Mouse (Mus musculus) kidney, adult 8-10 months (tissue): ENCODE data around the gene Lgalsl.

Source experiments
- DNase-seq, 2 experiments: peaks; one replicate each; pipeline ENCODE4 v3.0.0; 2022

The Lgalsl gene

DNA sequence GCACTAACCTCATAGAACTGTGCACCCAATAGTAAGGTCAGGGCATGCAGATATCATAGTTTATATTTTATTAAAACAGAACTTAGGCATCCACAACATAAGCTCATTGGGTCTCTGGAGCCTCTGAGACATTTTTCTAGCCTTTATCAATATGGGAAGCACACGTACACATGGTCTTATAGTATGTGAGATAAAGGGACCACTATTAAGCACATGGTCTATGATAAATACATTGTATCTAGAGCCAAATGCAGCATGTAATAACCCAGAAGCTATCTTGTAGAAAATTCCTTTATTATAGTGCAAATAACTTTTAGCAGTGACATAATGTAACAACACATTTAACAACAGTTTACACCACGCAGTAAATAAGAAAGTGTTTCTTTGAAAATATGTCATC, 7.6 kb downstream of the Lgalsl start:
- no peak for DNase-seq

DNA sequence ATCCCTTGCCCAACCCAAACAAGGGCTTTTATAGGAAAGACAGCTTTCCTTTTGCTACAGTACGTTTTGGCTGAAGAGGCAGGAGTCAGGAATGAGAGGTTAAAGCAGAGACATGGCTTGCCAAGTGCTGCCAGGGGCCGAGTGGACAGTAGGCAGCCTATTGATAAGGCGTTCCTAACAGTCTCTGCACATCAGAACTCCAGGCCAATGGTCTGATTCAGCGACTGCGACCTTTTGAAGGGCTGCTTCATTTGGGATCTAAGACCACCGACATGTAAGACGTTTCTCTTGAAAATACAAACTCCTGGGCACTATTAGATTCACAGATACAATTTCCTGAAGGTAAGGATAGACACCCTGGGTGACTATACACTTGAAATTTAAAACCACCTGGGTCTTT, 9.5 kb downstream of the Lgalsl start:
- no peak for DNase-seq

DNA sequence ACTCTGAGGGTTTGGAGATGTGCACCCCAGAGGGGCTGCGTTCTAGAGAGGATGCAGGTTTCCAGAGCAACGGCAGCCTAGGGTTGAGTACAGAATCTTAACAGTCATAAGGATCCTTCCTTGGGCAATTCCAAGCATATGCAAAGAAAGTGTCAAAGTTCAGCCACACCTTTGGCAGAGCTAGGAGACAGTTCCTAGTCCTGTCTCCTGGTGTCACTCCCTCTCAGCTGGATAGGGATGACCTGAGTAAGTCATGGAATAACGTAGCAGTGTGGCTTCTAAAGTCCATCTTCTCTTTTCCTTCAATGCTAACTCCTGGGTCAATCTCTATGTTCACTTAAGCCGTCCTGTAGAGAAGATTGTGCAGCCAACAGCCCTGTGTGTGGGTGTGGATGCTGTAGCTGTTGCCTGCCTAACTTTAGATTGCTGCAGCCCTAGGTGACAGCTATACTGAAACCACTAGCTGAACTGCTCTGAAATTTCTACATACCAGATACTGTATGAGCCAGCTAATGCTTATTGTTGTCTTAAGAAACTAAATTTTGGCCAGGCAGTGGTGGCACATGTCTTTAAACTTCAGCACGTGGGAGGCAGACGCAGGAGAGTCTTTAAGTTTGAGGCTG, 16.8 kb downstream of the Lgalsl start:
- DNase-seq = no peak

DNA sequence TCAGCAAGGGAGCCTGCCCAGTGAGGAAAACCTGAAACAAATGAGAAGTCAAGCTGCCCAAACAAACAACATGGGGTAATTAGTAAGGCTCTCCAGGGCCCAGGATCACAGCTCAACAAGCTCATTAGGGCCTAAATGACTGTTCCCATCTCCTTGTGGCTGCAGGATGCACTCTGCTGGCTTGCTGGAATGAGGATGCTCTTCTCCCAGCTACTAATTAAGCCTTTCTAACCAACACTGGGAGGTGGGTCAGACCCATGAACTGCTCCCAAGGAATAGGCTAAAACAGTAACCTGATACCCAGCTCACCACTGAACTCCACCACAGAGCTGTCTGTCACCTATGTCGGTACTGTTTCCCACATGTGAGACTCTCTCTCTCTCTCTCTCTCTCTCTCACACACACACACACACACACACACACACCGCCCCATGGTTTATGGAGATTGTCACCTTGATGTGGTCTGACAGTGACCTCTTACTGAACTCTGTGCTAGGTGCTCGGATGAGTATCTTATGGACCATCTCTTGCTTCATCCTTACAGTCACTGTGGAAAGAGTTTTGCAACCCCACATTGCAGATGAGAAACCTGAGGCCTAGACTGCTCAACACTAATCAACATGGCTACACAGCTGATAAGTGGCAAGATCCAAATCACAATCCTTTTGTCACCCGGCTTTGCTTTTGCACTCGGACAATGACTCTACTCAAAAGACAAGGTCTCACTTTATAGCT, 18.5 kb downstream of the Lgalsl start:
- DNase-seq = no peak

DNA sequence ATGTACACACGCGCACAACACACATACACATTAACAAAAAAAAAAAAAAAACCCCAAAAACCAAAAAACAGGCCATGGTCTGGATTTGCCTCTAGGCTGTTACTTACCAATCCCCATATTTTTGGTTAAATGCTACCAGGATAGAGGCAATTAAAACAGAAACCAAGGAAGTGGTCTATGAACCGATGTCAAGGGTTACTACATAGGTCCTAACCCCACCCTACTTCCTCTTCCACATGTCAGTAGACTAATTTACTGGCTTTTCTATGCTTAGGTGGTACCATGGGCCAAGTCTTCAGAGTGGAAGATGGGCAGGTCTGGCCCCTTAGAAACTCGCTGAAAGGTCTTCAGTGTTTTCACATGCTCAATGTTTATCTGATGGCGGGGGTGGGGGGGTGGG, 24.2 kb downstream of the Lgalsl start:
- no peak for DNase-seq

DNA sequence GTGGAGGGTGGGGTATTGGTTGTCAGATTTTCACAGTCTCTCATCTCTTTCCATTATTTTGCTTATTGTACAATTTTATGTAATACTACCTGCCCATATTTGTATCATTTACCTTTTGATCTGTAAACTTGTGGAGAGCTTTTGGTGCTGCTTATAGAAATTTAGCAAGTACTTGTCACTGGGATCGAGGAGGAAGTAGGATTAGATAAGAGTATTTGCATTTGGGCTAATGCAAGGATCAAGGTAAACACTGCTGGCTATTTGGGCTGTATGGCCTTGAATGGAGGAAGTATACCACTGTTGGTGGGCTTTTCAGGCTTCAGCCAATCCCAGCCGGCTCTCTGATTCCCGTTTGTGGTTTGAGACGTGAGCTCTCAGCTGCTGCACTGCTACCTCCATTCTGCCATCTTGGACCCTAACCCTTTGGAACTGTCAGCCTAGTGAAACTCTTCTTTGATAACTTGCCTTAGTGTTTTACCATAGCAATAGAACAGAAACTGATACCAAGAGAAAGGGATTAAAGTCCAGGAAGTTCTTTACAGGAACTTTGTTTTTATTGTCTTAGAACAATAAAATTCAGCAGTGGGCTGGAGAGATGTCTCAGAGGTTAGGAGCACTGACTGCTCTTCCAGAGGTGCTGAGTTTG, 25.1 kb downstream of the Lgalsl start:
- DNase-seq = no peak

DNA sequence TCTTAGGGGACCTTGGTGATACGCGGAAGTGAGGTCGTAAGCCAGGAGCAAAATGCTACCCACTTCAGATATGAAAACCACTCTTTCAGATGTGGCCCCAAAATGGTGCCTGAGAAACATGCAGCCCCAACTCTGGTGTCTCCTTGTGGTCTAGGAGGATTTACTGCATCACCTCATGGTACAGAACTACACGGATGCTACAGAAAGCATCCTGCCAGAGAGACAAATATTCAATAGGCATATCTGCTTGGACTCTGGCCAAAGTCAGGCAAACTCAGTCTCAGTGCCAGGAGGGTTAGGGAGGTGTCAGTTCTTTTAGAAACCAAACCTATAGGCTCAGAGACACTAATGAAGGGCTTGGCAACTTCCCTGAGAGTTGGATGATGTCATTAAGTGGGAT, 26.4 kb downstream of the Lgalsl start:
- no peak for DNase-seq

DNA sequence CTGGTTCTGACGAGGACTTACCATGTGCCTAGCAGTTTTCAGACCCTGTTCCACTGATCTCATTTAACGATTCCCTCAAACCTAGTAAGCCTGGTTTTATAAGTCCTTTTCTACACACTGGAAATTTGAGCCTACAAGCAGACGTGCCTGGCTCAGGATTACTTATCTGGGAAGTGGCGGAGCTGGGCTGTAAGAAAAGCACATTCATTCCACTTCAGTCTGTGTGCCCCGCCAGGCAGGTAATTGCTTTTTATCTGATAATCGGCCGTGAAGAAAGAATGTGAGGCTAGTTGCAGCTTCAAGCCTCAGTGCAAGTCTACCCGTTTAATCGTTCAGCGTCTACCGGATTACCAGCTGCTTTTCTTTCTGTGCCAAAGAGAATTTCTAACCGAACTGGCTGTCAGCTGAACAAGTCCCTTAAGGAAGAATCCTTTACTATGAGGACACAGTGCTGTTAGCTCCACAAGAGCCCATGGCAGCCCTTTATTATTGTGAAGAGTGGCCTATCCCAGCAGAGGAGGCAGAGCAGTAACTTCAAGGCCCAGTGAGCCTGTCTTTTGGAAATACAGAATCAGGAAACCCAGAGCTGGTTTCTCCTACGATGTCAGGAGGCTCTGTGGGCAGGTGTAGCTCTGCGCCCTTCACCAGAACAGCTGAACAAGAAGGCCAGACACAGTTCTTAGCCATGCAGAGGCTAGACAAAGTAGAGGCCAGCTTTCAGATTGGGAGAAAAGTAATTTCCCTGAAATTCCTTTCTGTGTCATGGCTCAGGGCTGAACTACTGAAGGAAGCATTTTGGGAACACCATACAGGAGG, 30.4 kb downstream of the Lgalsl start:
- DNase-seq = peak in 1 of 2 experiments; percentile 3

DNA sequence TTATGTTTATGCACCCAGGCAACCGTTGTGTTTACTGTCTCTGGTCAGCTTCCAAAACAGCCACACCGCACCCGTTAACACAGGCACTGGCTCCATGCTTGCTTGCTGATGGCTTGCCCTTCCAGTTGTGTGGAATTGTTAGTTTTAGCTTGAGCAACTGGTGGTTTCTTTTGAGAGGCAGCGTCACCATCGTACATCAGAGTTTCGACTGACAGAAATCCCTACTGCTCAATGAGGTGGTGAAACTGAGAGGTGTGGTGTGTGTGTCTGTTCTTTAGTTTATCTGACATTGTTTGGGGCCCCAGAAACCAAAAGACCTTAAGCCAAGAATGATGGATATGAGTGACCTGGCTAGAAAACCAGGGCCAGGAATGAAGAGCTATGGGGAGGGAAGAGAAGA, 33.0 kb downstream of the Lgalsl start:
- no peak for DNase-seq

DNA sequence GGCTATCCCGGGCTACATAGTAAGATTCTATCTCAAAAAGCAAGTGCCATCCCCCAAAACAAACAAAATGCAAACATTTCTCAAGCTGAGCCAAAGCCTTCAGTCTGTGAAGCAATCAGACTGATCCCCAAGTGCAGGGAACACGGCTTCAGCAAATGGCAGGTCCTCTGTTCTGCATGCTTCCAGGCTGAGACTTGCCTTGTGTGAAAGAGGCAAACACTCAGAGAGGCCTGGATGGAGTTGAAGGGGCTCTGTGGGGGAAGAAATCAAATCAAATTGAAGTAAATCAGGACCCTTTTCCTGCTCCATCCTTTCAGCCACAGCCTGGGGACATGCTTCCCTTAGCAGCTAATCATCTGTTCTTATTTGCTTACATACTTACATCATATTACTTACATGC, 35.4 kb downstream of the Lgalsl start:
- no peak for DNase-seq

DNA sequence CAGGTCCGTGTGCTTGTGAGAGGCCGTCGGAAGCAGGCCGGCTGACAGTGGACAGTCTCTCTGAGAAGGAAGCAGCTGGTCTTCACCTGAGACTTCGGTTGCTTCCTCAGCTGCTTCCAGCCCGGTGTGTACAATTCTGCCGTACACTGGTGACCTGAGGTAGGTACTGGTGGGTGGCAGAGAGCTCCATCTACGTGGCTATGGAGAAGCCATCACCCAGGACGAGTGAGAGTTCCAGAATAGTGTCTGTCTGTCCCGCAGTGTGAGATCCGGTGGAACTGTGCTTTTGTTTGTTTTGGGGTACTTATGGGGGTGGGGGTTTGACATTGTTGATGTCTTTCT, 36.0 kb downstream of the Lgalsl start:
- no peak for DNase-seq

DNA sequence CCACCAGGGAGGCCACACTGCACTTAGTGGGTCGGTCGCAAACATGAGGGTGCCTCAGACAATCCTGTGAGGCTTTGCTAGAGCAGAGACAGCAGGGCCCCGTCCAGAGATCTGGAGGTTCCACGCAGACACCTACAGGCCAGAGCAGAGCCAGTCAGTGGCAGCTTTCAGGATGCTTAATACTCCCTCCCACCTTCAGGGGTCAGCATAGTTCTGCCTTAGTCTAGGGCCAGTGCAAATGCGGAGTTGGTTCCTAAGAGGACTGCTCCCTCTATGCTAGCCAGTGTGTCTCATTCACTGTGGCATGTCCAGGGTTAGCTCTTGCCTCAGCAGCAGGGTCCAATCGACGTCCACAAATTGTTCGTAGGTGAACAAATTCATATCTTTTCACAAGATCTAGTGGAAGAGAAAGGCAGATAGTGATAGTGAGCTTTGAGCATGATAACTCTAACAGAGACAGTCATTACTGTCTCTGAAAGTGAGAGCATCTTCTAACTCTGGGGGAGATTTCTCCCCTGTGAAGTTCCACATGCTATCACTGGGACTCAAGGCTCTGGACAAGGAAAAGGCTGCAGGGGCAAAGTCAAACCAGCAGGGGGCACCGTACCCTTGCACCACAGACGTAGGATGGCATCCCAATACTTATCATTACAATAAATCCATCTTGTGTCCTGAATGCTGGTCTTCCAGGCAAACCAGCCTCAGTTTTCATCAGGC, 36.5 kb downstream of the Lgalsl start:
- DNase-seq = peak; percentile 68 to 88

DNA sequence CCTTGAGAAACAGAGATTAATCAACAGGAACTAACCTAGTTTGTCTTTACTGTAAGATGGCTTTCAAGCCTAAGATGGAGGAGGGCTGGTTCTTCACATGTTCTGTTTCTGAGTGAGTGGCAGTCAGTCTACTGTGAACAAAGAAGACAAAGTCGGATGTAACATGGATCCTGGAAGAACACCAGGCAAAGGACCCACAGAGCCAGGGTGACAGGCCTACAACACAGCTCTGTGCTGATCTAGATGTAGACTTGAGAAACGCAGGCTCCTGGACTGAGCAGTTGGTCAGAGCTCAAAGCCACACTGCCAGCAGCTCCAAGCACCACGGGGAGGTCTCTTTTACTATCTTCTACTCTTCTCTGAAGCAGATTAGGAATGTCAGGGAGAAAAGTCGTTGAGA, 37.2 kb downstream of the Lgalsl start:
- DNase-seq = no peak

DNA sequence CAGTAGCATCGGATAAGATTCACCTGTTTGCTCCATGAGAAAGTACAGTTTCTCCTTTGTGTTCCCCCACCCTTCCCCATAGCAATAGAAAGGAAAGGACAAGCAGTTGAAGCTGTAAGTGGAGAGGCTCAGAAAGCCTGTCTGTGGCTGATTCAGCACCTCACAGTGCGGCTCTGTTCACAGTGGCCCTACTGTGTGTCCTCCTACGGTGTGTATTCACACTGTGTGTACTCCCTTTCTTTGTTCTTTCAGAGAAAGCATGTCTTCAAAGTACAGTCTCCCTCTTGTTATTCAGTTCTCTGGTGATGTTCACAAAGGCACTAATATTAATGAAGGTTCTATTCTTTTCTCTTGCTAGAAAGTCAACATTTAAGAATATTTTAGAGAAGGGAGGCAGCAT, 38.2 kb downstream of the Lgalsl start:
- no peak for DNase-seq

DNA sequence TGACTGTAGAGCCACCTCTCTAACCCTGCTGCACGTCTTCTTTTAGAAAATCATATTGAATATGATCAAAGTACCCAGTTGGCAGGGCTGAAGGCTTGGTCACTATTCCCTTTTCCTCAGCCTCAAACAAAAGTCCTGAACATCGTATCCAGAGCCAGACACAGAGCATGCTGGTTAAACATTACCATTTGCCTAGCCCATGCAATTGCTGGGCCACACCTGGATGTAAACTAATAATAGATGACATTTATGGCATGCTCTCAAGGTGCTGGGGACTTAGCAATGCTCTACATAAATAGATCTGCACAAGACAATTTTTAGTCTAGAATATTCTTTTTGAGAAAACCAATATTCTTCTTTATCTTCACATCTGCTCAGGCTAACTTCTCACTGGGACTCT, 39.5 kb downstream of the Lgalsl start:
- DNase-seq = no peak

DNA sequence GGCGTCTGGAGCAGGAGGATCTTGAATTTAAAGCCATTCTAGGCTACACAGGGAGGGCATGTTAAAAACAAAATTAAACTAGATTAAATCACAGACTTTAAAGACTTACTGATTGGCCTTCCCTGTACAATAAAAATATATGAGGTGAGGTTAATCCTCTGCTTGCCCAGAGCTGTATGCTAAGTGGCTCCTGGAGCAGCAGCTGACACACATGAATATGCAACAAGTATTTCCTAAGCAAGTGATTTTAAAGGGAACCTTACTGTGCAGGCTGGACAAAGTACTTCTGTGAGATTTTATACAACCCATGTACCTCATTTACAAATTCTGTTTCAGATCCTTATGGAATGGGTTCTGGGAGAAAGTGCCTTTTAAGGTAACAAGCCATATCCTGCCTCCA, 41.8 kb downstream of the Lgalsl start:
- no peak for DNase-seq

DNA sequence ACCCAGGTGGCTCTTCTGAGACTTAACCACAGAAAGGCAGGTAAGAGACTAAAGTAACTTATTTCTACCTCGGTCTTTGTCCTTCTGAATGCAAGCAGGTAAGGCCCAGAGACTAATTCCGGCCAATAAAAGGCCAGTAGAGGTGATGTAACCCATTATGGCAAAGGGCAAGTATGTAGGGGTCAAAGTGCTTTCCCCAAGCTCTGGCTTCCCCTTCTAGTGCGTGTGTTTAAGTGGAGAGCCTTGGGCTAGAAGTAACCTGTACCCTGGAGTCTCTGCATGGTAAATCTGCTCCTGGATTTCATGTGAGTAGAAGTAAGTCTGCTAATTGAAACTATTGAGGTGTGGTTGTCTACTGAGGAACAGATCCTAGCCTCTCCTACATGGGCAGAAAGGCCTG, 42.8 kb downstream of the Lgalsl start:
- no peak for DNase-seq

DNA sequence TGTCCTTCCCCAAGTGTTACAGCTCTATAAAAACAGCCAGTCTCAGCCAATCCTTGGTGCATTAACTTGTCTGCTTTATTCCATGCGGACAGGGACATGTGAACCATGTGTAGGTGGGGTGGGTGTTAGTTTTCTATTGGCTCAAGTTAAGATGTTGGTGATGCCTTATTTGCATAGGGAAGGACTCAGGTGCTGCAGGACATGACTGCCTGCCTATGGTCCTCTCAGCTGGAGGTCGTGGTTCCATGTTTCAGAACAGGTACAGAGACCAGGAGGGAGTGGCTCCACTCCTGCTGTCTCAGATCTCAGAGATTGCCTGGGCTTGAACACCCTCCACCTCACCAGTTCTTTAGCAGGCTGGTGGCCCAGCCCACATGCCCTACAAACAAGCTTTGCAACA, 44.7 kb downstream of the Lgalsl start:
- no peak for DNase-seq

DNA sequence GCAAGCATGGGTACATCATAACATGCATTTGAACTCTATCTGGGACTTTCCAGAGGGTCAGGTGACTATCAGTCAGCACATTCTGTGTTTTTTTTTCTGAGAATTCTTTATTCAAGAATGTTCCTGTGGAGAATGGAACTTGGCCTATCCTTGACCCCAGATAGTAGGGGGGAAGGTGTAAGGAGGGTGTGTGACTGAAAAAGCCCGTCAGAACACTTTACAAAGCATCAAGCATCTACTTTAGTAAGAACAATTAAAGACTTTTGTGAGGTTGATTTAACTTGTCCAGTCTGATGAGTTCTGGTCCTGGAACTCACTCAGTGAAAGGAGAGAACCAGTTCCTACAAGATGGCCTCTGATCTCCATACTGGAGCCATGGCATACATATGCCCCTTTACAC, 45.7 kb downstream of the Lgalsl start:
- no peak for DNase-seq

DNA sequence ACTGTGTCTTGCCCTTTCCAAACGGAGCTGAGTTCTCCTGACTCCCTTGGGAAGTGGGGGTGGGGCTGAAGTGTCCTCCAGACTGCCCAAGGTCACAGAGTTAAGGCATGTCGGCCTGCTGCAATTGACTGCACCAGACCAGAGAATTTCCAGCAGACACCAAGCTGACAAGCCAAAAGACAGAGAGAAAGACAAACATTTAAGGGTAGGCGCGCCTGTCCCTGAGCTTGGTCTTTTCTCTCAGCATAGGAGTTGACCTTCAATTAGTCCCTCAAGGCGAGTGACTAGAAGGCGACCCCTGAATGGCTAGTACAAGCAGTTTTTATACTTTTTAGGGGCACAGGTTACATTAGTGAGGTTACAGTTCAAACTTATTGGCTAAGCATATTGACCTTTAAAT, 46.1 kb downstream of the Lgalsl start:
- DNase-seq = no peak

DNA sequence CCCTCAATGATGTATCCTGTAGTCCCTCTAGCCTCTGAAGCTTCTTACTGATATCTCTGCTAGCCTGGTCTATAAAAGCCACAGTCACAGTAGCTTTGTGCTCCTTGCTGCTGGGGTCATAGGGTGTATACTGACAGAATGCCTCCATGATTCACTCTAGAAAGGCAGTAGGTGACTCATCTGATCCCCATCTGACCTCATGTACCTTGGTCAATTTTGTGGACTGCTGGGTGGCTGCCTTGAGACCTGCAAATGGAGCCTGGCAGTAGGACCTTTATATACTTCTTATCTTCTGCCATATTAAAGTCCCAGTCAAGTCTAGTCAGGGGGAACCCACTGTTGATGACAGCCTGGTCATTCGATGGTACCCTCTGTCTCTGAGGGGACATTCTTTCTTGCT, 47.4 kb downstream of the Lgalsl start:
- DNase-seq = no peak

DNA sequence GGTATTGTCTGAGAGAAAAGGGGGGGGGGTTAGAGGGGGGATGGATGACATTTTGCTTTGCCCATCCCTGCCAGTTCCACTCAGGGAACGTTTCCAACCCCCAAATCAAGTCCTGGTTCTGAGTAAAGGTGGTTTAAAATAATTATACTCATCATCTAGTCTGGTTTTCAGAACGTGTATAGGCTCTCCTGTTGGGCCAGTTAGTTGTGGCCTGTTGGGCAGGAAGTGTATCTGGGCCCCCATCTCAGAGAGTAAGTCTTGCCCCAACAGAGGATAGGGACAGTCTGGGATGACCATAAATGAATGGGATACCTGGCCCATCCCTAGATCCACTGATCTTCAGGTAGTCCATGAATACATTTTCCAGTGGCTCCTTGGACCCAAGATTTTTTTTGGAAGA, 48.2 kb downstream of the Lgalsl start:
- DNase-seq = no peak

DNA sequence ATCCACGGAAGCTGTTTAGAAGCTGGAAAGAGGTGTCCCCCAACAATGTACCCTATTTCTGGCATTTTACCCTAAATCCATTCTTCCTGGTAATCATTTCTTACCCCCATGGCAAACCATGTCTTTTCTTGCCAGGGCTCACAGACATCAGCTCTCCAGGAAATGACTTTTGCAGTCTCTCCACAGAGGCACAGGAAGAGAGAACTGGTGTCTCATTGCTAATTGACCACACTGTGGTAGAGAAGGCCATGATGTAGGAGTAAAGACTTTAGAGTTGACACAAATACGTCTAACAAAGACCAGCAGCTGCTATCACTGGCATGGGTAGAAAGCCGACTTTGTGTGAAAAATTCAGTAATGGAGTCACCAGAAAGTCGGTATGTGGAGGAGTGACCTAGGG, 50.5 kb downstream of the Lgalsl start:
- no peak for DNase-seq
